Mouse (Mus musculus) small intestine, adult 2 months (tissue): ENCODE measurements around the gene Sim2. TPM values are rescaled to one million over a fixed set of nuclear protein-coding genes. Genes with fewer than 3 reads are reported as not detected.

ENCODE experiments used
- H3K27ac ChIP-seq: fragments of 200-500 bp; 2 replicates; pipeline ENCODE4 v1.5.1; 2012; ENCODE audit warnings: low read depth, low read length, control low read depth, inconsistent platforms; ENCODE audit not compliant: insufficient read depth
- H3K27me3 ChIP-seq: fragments of 200-500 bp; 2 replicates; pipeline ENCODE4 v1.6.1; 2012; ENCODE audit warnings: mild to moderate bottlenecking, moderate library complexity, low read length, inconsistent platforms; ENCODE audit not compliant: control insufficient read depth, insufficient read depth
- H3K36me3 ChIP-seq: fragments of 200-500 bp; 2 replicates; pipeline ENCODE4 v1.6.1; 2012; ENCODE audit warnings: mild to moderate bottlenecking, low read length, control low read depth, inconsistent platforms; ENCODE audit not compliant: control insufficient read depth, insufficient read depth
- H3K4me1 ChIP-seq: fragments of 200-500 bp; 2 replicates; pipeline ENCODE4 v1.6.1; 2012; ENCODE audit warnings: low read length, inconsistent platforms, mixed read lengths; ENCODE audit not compliant: control insufficient read depth, insufficient read depth, insufficient read length
- H3K4me3 ChIP-seq: fragments of 200-500 bp; 2 replicates; pipeline ENCODE4 v1.5.1; 2012; ENCODE audit warnings: low read depth, mild to moderate bottlenecking, control low read depth, inconsistent platforms, low read length, moderate library complexity
- CTCF ChIP-seq: fragments of 200-500 bp; IDR thresholded peaks from 2 replicates; pipeline ENCODE4 v1.5.1; 2012; ENCODE audit warnings: low read depth, mild to moderate bottlenecking, control low read depth, inconsistent platforms, low read length, moderate library complexity, mixed read lengths; ENCODE audit not compliant: insufficient replicate concordance, insufficient read length; ENCODE audit errors: extremely low read depth
- POLR2A ChIP-seq: fragments of 200-500 bp; IDR thresholded peaks from 2 replicates; pipeline ENCODE4 v1.6.1; 2012; ENCODE audit warnings: low read depth, mild to moderate bottlenecking, control low read depth, inconsistent platforms, low read length, moderate library complexity
- WGBS: fragments of 180-500 bp; shearing (Covaris S2); methylation state at CpG from one replicate; pipeline ENCODE4 v1.1.7; 2018; 5-methylcytosine and 5-hydroxymethylcytosine counted together
- polyA plus RNA-seq: library from polyadenylated mRNA; depleted of rRNA; stranded (reverse); fragments of >200 nt; gene quantifications from 2 replicates; pipeline ENCODE4 v1.2.3, GENCODE M21; 2012

The Sim2 gene
- polyA plus RNA-seq, 1 experiment: not detected

DNA sequence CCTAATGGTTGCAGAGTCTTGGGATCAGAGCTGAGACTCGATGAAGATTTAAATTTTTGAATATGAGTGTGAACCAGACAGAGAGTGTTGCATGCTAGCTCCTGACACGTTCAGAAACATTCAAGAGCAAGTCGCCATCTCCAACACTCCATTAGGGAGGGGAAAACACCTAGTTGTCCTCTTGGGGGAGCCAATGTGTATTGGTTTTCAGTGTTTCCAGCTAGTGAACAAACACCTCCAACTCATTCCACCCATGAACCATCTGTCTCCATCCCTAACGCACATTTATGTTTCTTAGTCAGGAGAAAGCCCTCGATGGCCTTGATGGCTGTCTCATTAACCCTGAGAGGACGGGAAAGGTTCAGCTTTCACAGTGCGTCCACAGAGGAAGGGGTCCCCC lies 39.7 kb upstream of the Sim2 start:
- TF ChIP-seq POLR2A: no peak
- TF ChIP-seq CTCF: no peak
- Histone ChIP-seq H3K27me3 (peaks cover 4% of the 10 kb centered on the region; the same call in 1 of the 2 replicates), H3K36me3 (no peaks in the 10 kb centered on the region), H3K27ac (no peak overlapping the region), H3K4me3 (no peak overlapping the region), H3K4me1 (no peaks in the 10 kb centered on the region)
- 40% methylated on average over 7 of the region's 7 CpGs for WGBS

GRCm38 (mm10) chr16:94050368-94050767 lies 34.4 kb upstream of the Sim2 start:
- TF ChIP-seq POLR2A: no peak
- TF ChIP-seq CTCF: no peak
- Histone ChIP-seq H3K36me3 (no peaks in the 10 kb centered on the region), H3K4me3 (no peak overlapping the region), H3K27me3 (no peaks in the 10 kb centered on the region), H3K27ac (no peak overlapping the region), H3K4me1 (no peaks in the 10 kb centered on the region)
- WGBS: 93% methylated on average over 3 of the region's 3 CpGs

- no peaks in the 10 kb centered on the region for H3K36me3 ChIP-seq
- H3K4me1 ChIP-seq: no peaks in the 10 kb centered on the region
- TF ChIP-seq POLR2A (no peak), CTCF (no peak)
- no peaks in the 10 kb centered on the region for H3K27me3 ChIP-seq
- H3K4me3 ChIP-seq: no peak overlapping the region
- 79% methylated on average over 12 of the region's 12 CpGs for WGBS
- H3K27ac ChIP-seq: no peak overlapping the region
These were observed 29.6 kb upstream of the Sim2 start for GRCm38 (mm10) chr16:94055176-94055575.

DNA sequence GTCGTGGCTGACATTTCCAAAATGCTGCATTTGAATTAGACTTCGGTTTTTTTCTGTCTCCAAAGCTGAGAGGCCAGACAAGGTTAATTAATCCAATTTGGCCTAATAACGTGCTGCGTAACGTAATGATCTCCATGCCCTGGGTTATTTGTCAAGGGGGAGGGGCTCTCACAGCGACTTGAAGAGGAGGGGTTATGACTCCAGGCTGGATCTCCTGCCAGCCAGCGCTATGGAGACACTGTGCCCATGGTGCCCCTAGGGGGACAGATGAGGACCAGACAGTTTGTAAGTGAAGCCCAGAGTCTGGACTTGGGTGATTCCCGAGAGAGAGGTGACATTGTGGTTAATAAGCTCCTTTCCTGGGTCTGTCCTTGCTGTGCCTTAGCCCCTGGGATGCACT lies 29.2 kb upstream of the Sim2 start:
- no peak overlapping the region for H3K27ac ChIP-seq
- no peak overlapping the region for H3K4me3 ChIP-seq
- TF ChIP-seq POLR2A (no peak), CTCF (no peak)
- no peaks in the 10 kb centered on the region for H3K27me3 ChIP-seq
- H3K4me1 ChIP-seq: no peaks in the 10 kb centered on the region
- H3K36me3 ChIP-seq: no peaks in the 10 kb centered on the region
- WGBS: 61% methylated on average over 8 of the region's 8 CpGs

DNA sequence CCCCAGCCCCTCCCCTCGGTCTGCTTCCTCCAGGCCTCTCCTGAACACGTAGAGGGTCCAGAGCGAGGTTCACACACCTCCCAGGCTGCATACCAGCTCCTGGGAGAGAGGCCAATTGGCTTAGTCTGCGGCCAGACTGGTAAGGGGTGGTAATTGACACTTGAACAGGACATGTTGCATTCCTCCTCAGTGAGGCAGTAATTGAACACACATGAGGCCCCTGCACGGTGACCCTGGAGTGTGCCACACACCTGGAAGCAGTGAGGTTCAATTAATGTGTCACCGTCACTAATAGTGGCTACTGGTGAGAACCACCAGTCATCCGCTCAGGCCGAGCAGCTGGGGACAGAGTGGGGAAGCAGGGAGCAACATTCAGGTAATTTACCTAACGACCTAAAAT lies 24.9 kb upstream of the Sim2 start:
- no peaks in the 10 kb centered on the region for H3K27me3 ChIP-seq
- TF ChIP-seq POLR2A: no peak
- TF ChIP-seq CTCF: no peak
- H3K4me1 ChIP-seq: no peaks in the 10 kb centered on the region
- H3K36me3 ChIP-seq: no peaks in the 10 kb centered on the region
- H3K4me3 ChIP-seq: no peak overlapping the region
- no peak overlapping the region for H3K27ac ChIP-seq
- WGBS: 70% methylated on average over 9 of the region's 9 CpGs

GRCm38 (mm10) chr16:94064211-94064610 lies 20.5 kb upstream of the Sim2 start:
- Histone ChIP-seq H3K4me3 (no peak overlapping the region), H3K27me3 (0 out of 2 replicates have a peak, but pooled peaks cover 4% of the 10 kb centered on the region), H3K27ac (no peak overlapping the region), H3K36me3 (no peaks in the 10 kb centered on the region), H3K4me1 (no peaks in the 10 kb centered on the region)
- 79% methylated on average over 9 of the region's 9 CpGs for WGBS
- no peak for TF ChIP-seq CTCF
- no peak for TF ChIP-seq POLR2A

DNA sequence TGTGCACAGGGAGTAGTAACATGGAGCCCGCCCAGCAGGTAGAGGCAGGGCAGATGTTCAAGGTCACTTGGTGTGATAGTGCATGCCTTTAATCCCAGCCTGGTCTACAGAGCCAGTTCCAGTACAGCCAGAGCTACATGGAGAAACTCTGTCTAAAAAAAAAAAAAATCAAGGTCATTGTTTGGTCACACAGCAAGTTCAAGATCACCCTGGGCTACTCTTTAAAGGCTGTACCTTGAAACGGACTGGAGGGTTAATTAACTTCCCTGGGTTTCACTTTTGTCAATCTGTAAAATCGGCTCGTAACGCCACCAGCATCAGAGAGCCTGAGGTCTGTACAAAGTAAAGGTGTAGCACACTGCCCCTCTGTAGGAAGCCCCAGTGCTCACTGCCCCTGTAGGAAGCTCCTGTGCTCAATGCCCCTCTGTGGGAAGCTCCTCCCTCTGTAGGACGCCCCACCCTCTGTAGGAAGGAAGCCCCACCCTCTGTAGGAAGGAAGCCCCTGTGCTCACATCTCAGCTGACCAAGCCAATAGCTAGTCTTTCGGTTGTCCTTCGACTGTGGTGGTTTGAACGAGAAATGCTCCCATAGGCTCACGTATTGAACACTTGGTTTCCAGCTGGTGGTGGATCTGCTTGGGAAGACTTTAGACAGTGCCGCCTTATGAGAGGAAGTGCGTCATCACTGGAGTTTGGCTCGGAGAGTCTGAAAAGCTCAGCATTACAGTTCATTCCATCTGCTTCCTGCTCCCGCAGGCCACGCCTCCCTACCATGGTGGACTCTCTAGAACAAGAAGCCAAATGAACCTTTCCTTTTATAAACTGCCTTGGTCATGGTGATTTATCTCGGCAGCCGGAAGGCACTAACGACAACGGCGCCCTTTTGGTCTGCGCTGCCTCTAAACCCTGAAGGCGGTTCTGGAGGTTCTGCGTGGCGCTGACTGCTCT lies 18.7 kb upstream of the Sim2 start:
- no peak overlapping the region for H3K27ac ChIP-seq
- 0 out of 2 replicates have a peak, but pooled peaks cover 4% of the 10 kb centered on the region for H3K27me3 ChIP-seq
- no peaks in the 10 kb centered on the region for H3K36me3 ChIP-seq
- TF ChIP-seq POLR2A: no peak
- no peak for TF ChIP-seq CTCF
- 59% methylated on average over 24 of the region's 24 CpGs for WGBS
- H3K4me1 ChIP-seq: no peaks in the 10 kb centered on the region
- peak overlapping the region; percentile 8; the same call in 1 of the 2 replicates for H3K4me3 ChIP-seq
